Mouse (Mus musculus) liver, adult (tissue): ENCODE results near the gene Pank2.

Source experiments
- GATA4 ChIP-seq: IDR thresholded peaks from 2 replicates; pipeline ENCODE4 v1.6.1; 2014; ENCODE audit warnings: mild to moderate bottlenecking, low read length; ENCODE audit not compliant: insufficient replicate concordance

Pank2 gene

GRCm38 (mm10) chr2:131300485-131300884, 38.2 kb downstream of the Pank2 start:
- TF ChIP-seq GATA4 = no peak

GRCm38 (mm10) chr2:131301635-131302034, 39.3 kb downstream of the Pank2 start:
- no peak for TF ChIP-seq GATA4

- TF ChIP-seq GATA4 = no peak
Measured at GRCm38 (mm10) chr2:131304497-131304896, 42.2 kb downstream of the Pank2 start.

- TF ChIP-seq GATA4 = no peak
Measured at GRCm38 (mm10) chr2:131307391-131307790, 45.1 kb downstream of the Pank2 start.

- TF ChIP-seq GATA4 = no peak
Measured at GRCm38 (mm10) chr2:131307822-131308221, 45.5 kb downstream of the Pank2 start.

GRCm38 (mm10) chr2:131309296-131309695, 47.0 kb downstream of the Pank2 start:
- no peak for TF ChIP-seq GATA4

- no peak for TF ChIP-seq GATA4
Measured at GRCm38 (mm10) chr2:131316167-131316566, 53.9 kb downstream of the Pank2 start.

- no peak for TF ChIP-seq GATA4
Measured at GRCm38 (mm10) chr2:131319401-131319800, 57.1 kb downstream of the Pank2 start.

GRCm38 (mm10) chr2:131323675-131324074, 61.4 kb downstream of the Pank2 start:
- no peak for TF ChIP-seq GATA4

- TF ChIP-seq GATA4 = no peak
Measured at GRCm38 (mm10) chr2:131326044-131326443, 63.7 kb downstream of the Pank2 start.

- TF ChIP-seq GATA4 = no peak
Measured at GRCm38 (mm10) chr2:131328981-131329380, 66.7 kb downstream of the Pank2 start.

GRCm38 (mm10) chr2:131330548-131330947, 68.3 kb downstream of the Pank2 start:
- TF ChIP-seq GATA4 = no peak

GRCm38 (mm10) chr2:131337602-131338001, 75.3 kb downstream of the Pank2 start:
- TF ChIP-seq GATA4 = no peak

- no peak for TF ChIP-seq GATA4
Measured at GRCm38 (mm10) chr2:131344449-131344848, 82.2 kb downstream of the Pank2 start.

- no peak for TF ChIP-seq GATA4
Measured at GRCm38 (mm10) chr2:131345556-131345955, 83.3 kb downstream of the Pank2 start.
